Mouse (Mus musculus) stomach, embryonic 16.5 days (tissue): ENCODE results near the gene Adgrb3. TPM values are rescaled to one million over a fixed set of nuclear protein-coding genes. Genes with fewer than 3 reads are reported as not detected.

Experiments
- ATAC-seq: fragments of 200-750 bp; cut with Nextera tagmentation; 2 replicates; pipeline ENCODE4 v1.8.0; 2017; ENCODE audit warnings: moderate number of reproducible peaks, moderate TSS enrichment; ENCODE audit not compliant: insufficient read depth, low FRiP score
- H3K27ac ChIP-seq: fragments of 300-500 bp; sonication (generic); 2 replicates; pipeline ENCODE4 v1.5.1; 2014; ENCODE audit warnings: low read length
- H3K27me3 ChIP-seq: fragments of 300-500 bp; sonication (generic); 2 replicates; pipeline ENCODE4 v1.6.1; 2014; ENCODE audit warnings: low read length, control low read depth, mixed read lengths; ENCODE audit not compliant: control insufficient read depth, insufficient read depth
- H3K36me3 ChIP-seq: fragments of 300-500 bp; sonication (generic); 2 replicates; pipeline ENCODE4 v1.6.1; 2014; ENCODE audit warnings: low read length; ENCODE audit not compliant: control insufficient read depth, insufficient read depth
- H3K4me1 ChIP-seq: fragments of 300-500 bp; sonication (generic); 2 replicates; pipeline ENCODE4 v1.6.1; 2014; ENCODE audit warnings: low read length, control low read depth, mixed read lengths; ENCODE audit not compliant: control insufficient read depth, insufficient read depth
- H3K4me2 ChIP-seq: fragments of 300-500 bp; sonication (generic); 2 replicates; pipeline ENCODE4 v1.6.1; 2014; ENCODE audit warnings: low read depth, low read length, mixed read lengths
- H3K4me3 ChIP-seq: fragments of 300-500 bp; sonication (generic); replicated peaks from 2 replicates; pipeline ENCODE4 v1.5.1; 2014; ENCODE audit warnings: mild to moderate bottlenecking, low read length
- H3K9ac ChIP-seq: fragments of 300-500 bp; sonication (generic); 2 replicates; pipeline ENCODE4 v1.6.1; 2014; ENCODE audit warnings: low read length
- H3K9me3 ChIP-seq: fragments of 300-500 bp; sonication (generic); replicated peaks from 2 replicates; pipeline ENCODE4 v1.6.1; 2016; ENCODE audit warnings: low read length, control low read depth; ENCODE audit not compliant: control insufficient read depth
- WGBS: fragments of 180-500 bp; shearing (Covaris S2); extraction: QIAGEN DNeasy Blood & Tissue Kit; methylation state at CpG from one replicate; pipeline ENCODE4 v1.1.7; 2014; 5-methylcytosine and 5-hydroxymethylcytosine counted together
- polyA plus RNA-seq: library from polyadenylated mRNA; unstranded; fragments of >200 nt; fragmentation: Nextera tagmentation; extraction: Ambion mirVana; gene quantifications from 2 replicates; pipeline ENCODE4 v1.2.1, GENCODE M21; 2015

The Adgrb3 gene
- polyA plus RNA-seq, 1 experiment from 2014 or later, result 4.5 TPM

DNA sequence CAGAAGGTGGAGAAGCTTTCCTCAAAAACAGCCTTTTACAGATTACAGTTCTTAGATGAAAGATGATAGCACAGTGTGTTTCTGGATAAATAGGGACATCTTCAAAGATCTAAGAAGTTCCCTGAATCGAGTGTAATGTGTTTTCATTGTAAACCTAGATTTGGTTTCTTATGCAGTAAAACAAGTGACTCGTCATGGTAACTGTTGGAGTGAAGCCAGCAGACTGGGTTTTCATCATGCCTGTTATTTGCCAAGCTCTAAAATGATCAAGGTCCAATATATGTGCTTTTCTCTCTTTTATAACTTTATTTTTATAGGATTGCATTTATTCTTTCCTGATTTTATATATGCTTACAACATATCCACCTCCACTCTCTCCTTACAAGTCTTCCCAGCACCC is 394.0 kb downstream of the Adgrb3 start:
- H3K4me3 ChIP-seq, result no peak overlapping the region
- H3K36me3 ChIP-seq, result no peaks in the 10 kb centered on the region
- H3K27me3 ChIP-seq, result no peaks in the 10 kb centered on the region
- no peaks in the 10 kb centered on the region for H3K4me1 ChIP-seq
- no peak overlapping the region for H3K9ac ChIP-seq
- H3K4me2 ChIP-seq, result no peak overlapping the region
- WGBS, result 39% methylated on average over 2 of the region's 2 CpGs
- ATAC-seq, result no peak
- no peak overlapping the region for H3K27ac ChIP-seq
- no peaks in the 10 kb centered on the region for H3K9me3 ChIP-seq

GRCm38 (mm10) chr1:25430219-25430862 is 399.2 kb downstream of the Adgrb3 start:
- no peaks in the 10 kb centered on the region for H3K27me3 ChIP-seq
- 77% methylated on average over 16 of the region's 16 CpGs for WGBS
- no peak overlapping the region for H3K4me3 ChIP-seq
- H3K9ac ChIP-seq, result no peak overlapping the region
- H3K36me3 ChIP-seq, result no peaks in the 10 kb centered on the region
- no peak overlapping the region for H3K27ac ChIP-seq
- ATAC-seq, result no peak
- H3K4me1 ChIP-seq, result no peaks in the 10 kb centered on the region
- no peaks in the 10 kb centered on the region for H3K9me3 ChIP-seq
- no peak overlapping the region for H3K4me2 ChIP-seq

DNA sequence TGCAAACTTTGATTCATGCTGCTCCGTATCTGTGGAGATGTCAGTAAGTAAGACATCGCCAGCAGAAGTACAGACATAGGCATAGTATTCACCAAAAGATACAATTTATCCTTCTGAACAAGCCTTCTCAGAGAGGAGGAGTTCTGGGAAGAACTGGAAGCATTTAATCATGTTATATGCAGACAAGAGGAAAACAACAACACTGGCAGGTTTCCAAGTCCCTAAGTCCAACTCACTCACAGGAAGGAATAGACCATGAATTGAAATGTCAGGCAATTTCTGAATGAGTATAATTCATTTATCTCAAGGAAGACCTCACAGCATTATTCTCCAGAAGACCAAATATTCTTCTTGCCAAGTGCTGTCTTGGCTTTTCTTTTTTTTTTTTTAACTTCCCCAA is 408.8 kb downstream of the Adgrb3 start:
- no peak for ATAC-seq
- Histone ChIP-seq H3K27me3 (no peaks in the 10 kb centered on the region), H3K9ac (no peak overlapping the region), H3K4me1 (no peaks in the 10 kb centered on the region), H3K4me2 (no peak overlapping the region), H3K36me3 (no peaks in the 10 kb centered on the region), H3K9me3 (no peaks in the 10 kb centered on the region), H3K27ac (no peak overlapping the region), H3K4me3 (no peak overlapping the region)
- WGBS, result 84% methylated on average over 2 of the region's 2 CpGs

GRCm38 (mm10) chr1:25419378-25419777 is 410.1 kb downstream of the Adgrb3 start:
- Histone ChIP-seq H3K9me3 (no peaks in the 10 kb centered on the region), H3K4me3 (no peak overlapping the region), H3K4me2 (no peak overlapping the region), H3K27me3 (no peaks in the 10 kb centered on the region), H3K27ac (no peak overlapping the region), H3K4me1 (no peaks in the 10 kb centered on the region), H3K9ac (no peak overlapping the region), H3K36me3 (no peaks in the 10 kb centered on the region)
- ATAC-seq, result no peak

GRCm38 (mm10) chr1:25415084-25415483 is 414.4 kb downstream of the Adgrb3 start:
- H3K4me2 ChIP-seq, result no peak overlapping the region
- H3K9ac ChIP-seq, result no peak overlapping the region
- 75% methylated on average over 2 of the region's 2 CpGs for whole genome bisulfite sequencing
- no peak for ATAC-seq
- no peaks in the 10 kb centered on the region for H3K9me3 ChIP-seq
- no peaks in the 10 kb centered on the region for H3K27me3 ChIP-seq
- no peak overlapping the region for H3K4me3 ChIP-seq
- H3K4me1 ChIP-seq, result no peaks in the 10 kb centered on the region
- no peaks in the 10 kb centered on the region for H3K36me3 ChIP-seq
- no peak overlapping the region for H3K27ac ChIP-seq

DNA sequence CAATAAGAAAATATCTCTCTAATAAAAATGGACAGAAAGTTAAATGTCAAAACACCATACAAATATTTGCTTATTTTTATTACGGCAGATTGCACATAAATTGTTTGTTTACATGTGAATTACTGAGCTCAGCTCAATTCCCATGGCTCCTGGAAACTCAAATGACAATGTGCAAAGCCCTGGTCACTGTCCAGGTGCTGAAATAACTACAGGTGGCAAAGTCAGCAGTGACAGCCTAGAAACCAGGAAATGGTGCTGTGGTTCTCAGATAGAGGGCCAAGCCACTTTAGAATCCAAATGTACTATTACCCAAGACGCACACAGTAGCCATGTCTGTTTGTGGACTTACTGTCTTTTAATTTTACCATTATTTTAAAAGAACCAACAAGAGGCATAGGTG is 465.3 kb downstream of the Adgrb3 start:
- Histone ChIP-seq H3K36me3 (no peaks in the 10 kb centered on the region), H3K4me3 (no peak overlapping the region), H3K9me3 (no peaks in the 10 kb centered on the region), H3K4me2 (no peak overlapping the region), H3K4me1 (no peaks in the 10 kb centered on the region), H3K27ac (no peak overlapping the region), H3K27me3 (no peaks in the 10 kb centered on the region), H3K9ac (no peak overlapping the region)
- ATAC-seq, result no peak
- 73% methylated on average over 2 of the region's 2 CpGs for WGBS

DNA sequence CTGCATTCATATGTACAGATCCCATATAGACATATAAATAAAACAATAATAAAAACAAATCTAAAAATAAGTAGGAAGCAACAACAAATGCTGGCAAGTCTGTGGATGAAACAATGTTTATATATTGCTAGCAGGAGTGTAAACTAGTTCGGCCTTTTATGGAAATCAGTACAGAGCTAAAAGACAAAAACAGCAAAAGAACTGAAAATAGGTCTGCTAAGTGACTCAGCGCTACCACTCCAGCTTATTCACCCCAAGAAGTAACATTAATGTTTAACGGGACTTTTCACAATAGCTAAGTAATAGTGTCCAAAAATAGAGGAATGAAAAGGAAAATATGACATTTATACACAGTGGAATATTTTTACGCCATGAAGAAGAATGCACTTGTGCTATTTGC is 471.0 kb downstream of the Adgrb3 start:
- Histone ChIP-seq H3K36me3 (no peaks in the 10 kb centered on the region), H3K4me3 (no peak overlapping the region), H3K9me3 (no peaks in the 10 kb centered on the region), H3K9ac (no peak overlapping the region), H3K27me3 (no peaks in the 10 kb centered on the region), H3K4me1 (no peaks in the 10 kb centered on the region), H3K27ac (no peak overlapping the region), H3K4me2 (no peak overlapping the region)
- 87% methylated on average over 4 of the region's 4 CpGs for WGBS
- no peak for ATAC-seq

DNA sequence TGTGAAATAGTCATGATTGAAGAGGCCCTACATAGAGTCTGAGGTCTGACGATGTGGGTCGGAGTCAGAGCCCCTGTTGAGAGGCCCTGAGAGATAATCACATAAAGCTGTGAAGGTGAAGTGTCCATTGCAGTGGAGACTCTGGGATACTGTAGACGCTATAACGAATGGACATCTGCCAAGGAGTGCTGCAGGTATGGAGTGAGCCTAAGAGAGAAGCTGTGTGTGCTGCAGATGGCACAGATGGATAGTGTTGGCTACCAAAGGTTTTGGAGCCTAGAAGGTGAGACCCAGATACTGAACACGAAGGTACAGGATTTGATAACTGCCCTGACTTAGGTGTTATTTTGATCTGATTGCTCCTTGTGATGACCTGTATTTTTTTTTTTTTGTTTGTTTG is 474.0 kb downstream of the Adgrb3 start:
- ATAC-seq, result no peak
- no peaks in the 10 kb centered on the region for H3K27me3 ChIP-seq
- H3K9me3 ChIP-seq, result no peaks in the 10 kb centered on the region
- WGBS, result 91% methylated on average over 5 of the region's 5 CpGs
- no peak overlapping the region for H3K4me2 ChIP-seq
- H3K36me3 ChIP-seq, result no peaks in the 10 kb centered on the region
- no peaks in the 10 kb centered on the region for H3K4me1 ChIP-seq
- H3K4me3 ChIP-seq, result no peak overlapping the region
- H3K9ac ChIP-seq, result no peak overlapping the region
- H3K27ac ChIP-seq, result no peak overlapping the region

GRCm38 (mm10) chr1:25344876-25345275 is 484.6 kb downstream of the Adgrb3 start:
- no peak overlapping the region for H3K9ac ChIP-seq

DNA sequence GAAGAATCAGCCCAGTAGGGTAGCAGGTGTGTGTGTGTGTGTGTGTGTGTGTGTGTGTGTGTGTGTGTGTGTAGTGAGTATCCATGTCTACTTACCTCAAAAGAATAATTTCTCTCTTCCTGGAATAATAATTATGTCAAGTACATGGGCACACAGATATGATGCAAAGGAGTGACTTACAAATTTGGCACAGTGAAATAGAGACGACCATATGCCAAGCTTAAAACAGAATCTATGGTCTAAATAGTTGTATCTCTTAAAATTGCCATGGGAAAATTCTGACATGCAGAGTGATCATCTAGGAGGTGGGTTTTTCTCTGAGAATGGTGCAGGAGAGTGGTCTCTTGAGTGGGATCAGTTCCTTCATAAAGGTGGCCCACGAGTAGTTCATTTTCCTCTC is 504.1 kb downstream of the Adgrb3 start:
- no peak overlapping the region for H3K4me3 ChIP-seq
- no peak for ATAC-seq
- H3K9ac ChIP-seq, result no peak overlapping the region
- H3K4me2 ChIP-seq, result no peak overlapping the region
- no peaks in the 10 kb centered on the region for H3K9me3 ChIP-seq
- no peaks in the 10 kb centered on the region for H3K4me1 ChIP-seq
- no peak overlapping the region for H3K27ac ChIP-seq
- no peaks in the 10 kb centered on the region for H3K27me3 ChIP-seq
- WGBS, result 76% methylated on average over 2 of the region's 2 CpGs
- no peaks in the 10 kb centered on the region for H3K36me3 ChIP-seq

More at GRCm38 (mm10) chr1:25344876-25345275, 484.6 kb downstream of the Adgrb3 start:
- Histone ChIP-seq H3K9me3 (no peaks in the 10 kb centered on the region), H3K36me3 (no peaks in the 10 kb centered on the region), H3K27me3 (no peaks in the 10 kb centered on the region), H3K4me1 (no peaks in the 10 kb centered on the region), H3K4me2 (no peak overlapping the region), H3K27ac (no peak overlapping the region), H3K4me3 (no peak overlapping the region)
- ATAC-seq, result no peak
